Mouse (Mus musculus) forelimb bud, embryonic 11.5 days (tissue): Measurements from ENCODE around the gene Slc6a20a.
"Not testable (repeated sequence)": the region's sequence is repeated elsewhere in the genome, so short reads cannot be mapped to it uniquely, and the experiment has no call there.

Experiments used
- DNase-seq: peaks from one replicate; pipeline ENCODE4 v3.0.0-alpha.2; 2012; ENCODE audit warnings: low read depth, low spot score

The Slc6a20a gene

GRCm38 (mm10) chr9:123678327-123679105 is at the start of gene Slc6a20a, which contains the start of gene Ccr9:
Gene Slc6a20a (minus strand): TSS chr9:123678885.
Gene Ccr9 (plus strand): TSS chr9:123678439.
- DNase-seq = no peak

GRCm38 (mm10) chr9:123722737-123723493 is 44.2 kb upstream of the Slc6a20a start:
- DNase-seq = no peak

GRCm38 (mm10) chr9:123717186-123718008 is 38.7 kb upstream of the Slc6a20a start, which contains the start of gene Lztfl1:
Gene Lztfl1 (minus strand): TSS chr9:123717697.
- DNase-seq = peak; percentile 99

- peak; percentile 8 for DNase-seq
Observed at GRCm38 (mm10) chr9:123716301-123716700, 37.6 kb upstream of the Slc6a20a start.

GRCm38 (mm10) chr9:123713111-123713510 is 34.4 kb upstream of the Slc6a20a start:
- no peak for DNase-seq

GRCm38 (mm10) chr9:123709226-123709625 is 30.5 kb upstream of the Slc6a20a start:
- DNase-seq = no peak

GRCm38 (mm10) chr9:123701822-123702221 is 23.1 kb upstream of the Slc6a20a start:
- no peak for DNase-seq

GRCm38 (mm10) chr9:123695634-123696302 is 17.1 kb upstream of the Slc6a20a start:
- no peak for DNase-seq

- no peak for DNase-seq
Observed at GRCm38 (mm10) chr9:123688227-123688626, 9.5 kb upstream of the Slc6a20a start.

- DNase-seq = no peak
Observed at GRCm38 (mm10) chr9:123686206-123686605, 7.5 kb upstream of the Slc6a20a start.

- DNase-seq = no peak
Observed at GRCm38 (mm10) chr9:123683704-123684103, 5.0 kb upstream of the Slc6a20a start.

GRCm38 (mm10) chr9:123679198-123679597 is 513 bp upstream of the Slc6a20a start:
- no peak for DNase-seq

GRCm38 (mm10) chr9:123665645-123666044 is 13.0 kb downstream of the Slc6a20a start:
- DNase-seq = no peak

GRCm38 (mm10) chr9:123659986-123660676 is 18.6 kb downstream of the Slc6a20a start:
- DNase-seq = not testable (repeated sequence)

- DNase-seq = no peak
Observed at GRCm38 (mm10) chr9:123658981-123659380, 19.7 kb downstream of the Slc6a20a start.

- DNase-seq = no peak
Observed at GRCm38 (mm10) chr9:123657457-123657856, 21.2 kb downstream of the Slc6a20a start.

GRCm38 (mm10) chr9:123651369-123651768 is 27.3 kb downstream of the Slc6a20a start:
- no peak for DNase-seq

GRCm38 (mm10) chr9:123649785-123650511 is 28.7 kb downstream of the Slc6a20a start:
- DNase-seq = no peak

- no peak for DNase-seq
Observed at GRCm38 (mm10) chr9:123640106-123640505, 38.6 kb downstream of the Slc6a20a start.

GRCm38 (mm10) chr9:123638668-123639089 is 40.0 kb downstream of the Slc6a20a start:
- peak; percentile 39 for DNase-seq
